Mouse (Mus musculus) kidney, postnatal 10 days (tissue): ENCODE measurements around the gene Bcl6b.

Source experiments
- DNase-seq: peaks from one replicate; pipeline ENCODE4 v3.0.0; 2021; ENCODE audit warnings: mixed read lengths

Bcl6b gene

GRCm38 (mm10) chr11:70229260-70230010 lies at the start of gene Bcl6b:
TSS of gene Bcl6b (minus strand) at chr11:70229798.
- DNase-seq: peak; percentile 80

GRCm38 (mm10) chr11:70278961-70279360 lies 49.4 kb upstream of the Bcl6b start:
- no peak for DNase-seq

- DNase-seq: no peak
Measured at GRCm38 (mm10) chr11:70271641-70272040, 42.0 kb upstream of the Bcl6b start.

GRCm38 (mm10) chr11:70266405-70266804 lies 36.8 kb upstream of the Bcl6b start:
- DNase-seq: no peak

- no peak for DNase-seq
Measured at GRCm38 (mm10) chr11:70265819-70266218, 36.2 kb upstream of the Bcl6b start.

- DNase-seq: no peak
Measured at GRCm38 (mm10) chr11:70265252-70265651, 35.7 kb upstream of the Bcl6b start.

GRCm38 (mm10) chr11:70259035-70259434 lies 29.4 kb upstream of the Bcl6b start:
- DNase-seq: no peak

GRCm38 (mm10) chr11:70254931-70255531 lies 25.4 kb upstream of the Bcl6b start, which contains the start of gene Alox12:
TSS of gene Alox12 (minus strand) at chr11:70255353.
- DNase-seq: peak; percentile 70

GRCm38 (mm10) chr11:70254337-70254736 lies 24.7 kb upstream of the Bcl6b start:
- no peak for DNase-seq

- DNase-seq: no peak
Measured at GRCm38 (mm10) chr11:70251853-70252252, 22.3 kb upstream of the Bcl6b start.

- DNase-seq: no peak
Measured at GRCm38 (mm10) chr11:70250150-70250549, 20.6 kb upstream of the Bcl6b start.

- peak; percentile 81 for DNase-seq
Measured at GRCm38 (mm10) chr11:70247136-70247845, 17.7 kb upstream of the Bcl6b start.

- no peak for DNase-seq
Measured at GRCm38 (mm10) chr11:70242591-70242990, 13.0 kb upstream of the Bcl6b start.

GRCm38 (mm10) chr11:70239541-70240279 lies 10.1 kb upstream of the Bcl6b start, which contains the start of the genes Gm21988 and Rnasek:
TSS of gene Gm21988 (minus strand) at chr11:70239830.
TSS of gene Rnasek (minus strand) at chr11:70239842.
- peak; percentile 87 for DNase-seq

GRCm38 (mm10) chr11:70238591-70239440 lies 9.2 kb upstream of the Bcl6b start:
- peak; percentile 45 for DNase-seq

- peak; percentile 99 for DNase-seq
Measured at GRCm38 (mm10) chr11:70237457-70238167, 8.0 kb upstream of the Bcl6b start, which contains the start of gene 0610010K14Rik. TSS of gene 0610010K14Rik (minus strand) at chr11:70237914.

GRCm38 (mm10) chr11:70236717-70237116 lies 7.1 kb upstream of the Bcl6b start:
- no peak for DNase-seq

- no peak for DNase-seq
Measured at GRCm38 (mm10) chr11:70235254-70235900, 5.8 kb upstream of the Bcl6b start.

GRCm38 (mm10) chr11:70234497-70234896 lies 4.9 kb upstream of the Bcl6b start:
- no peak for DNase-seq

GRCm38 (mm10) chr11:70234037-70234436 lies 4.4 kb upstream of the Bcl6b start:
- DNase-seq: peak; percentile 54
